Mouse (Mus musculus): ENCODE measurements at regions not wholly inside any gene's neighbourhood (a gene's known extent, or its start where the extent isn't known, plus 50 kb on each side); places are given as distances from the start of the nearest gene placed in this dataset.

DNA sequence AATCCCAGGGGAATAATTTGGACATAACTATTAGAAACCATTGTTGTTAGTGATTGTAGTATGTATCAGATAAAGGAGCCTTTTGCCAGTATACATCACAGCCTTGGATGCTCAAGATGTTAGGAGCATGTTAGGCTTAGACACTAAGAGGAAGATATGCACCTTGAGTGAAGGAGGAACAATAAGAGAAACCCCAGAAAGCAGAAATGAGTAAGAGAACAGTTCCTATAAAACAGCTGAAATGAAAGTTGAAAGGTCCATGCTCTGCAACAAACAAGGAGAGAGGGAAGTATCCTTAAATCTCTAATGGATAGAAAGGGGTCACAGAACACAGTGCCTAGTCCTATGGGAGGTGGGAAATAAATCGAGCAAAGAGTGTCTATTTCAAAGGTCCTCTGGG, 91.4 kb upstream of the Mrps30 start:
- no peak for TF ChIP-seq EP300 (IDR thresholded peaks at IDR 0.05; ENCODE audit: insufficient read depth, low read depth, low read length)
- TF ChIP-seq CTCF (IDR thresholded peaks at IDR 0.05), result no peak
- no peak for TF ChIP-seq POLR2A (IDR thresholded peaks at IDR 0.05; ENCODE audit: insufficient read depth, low read depth, low read length)
